Mouse (Mus musculus) C2C12 (cell line): ENCODE data around the gene Srrt. TPM values are rescaled to one million over a fixed set of nuclear protein-coding genes. Genes with fewer than 3 reads are reported as not detected.

Source experiments
- H3K27me3 ChIP-seq: one replicate; pipeline ENCODE4 v1.6.1; 2011; ENCODE audit not compliant: control insufficient read depth, insufficient read depth, insufficient read length
- H3K36me3 ChIP-seq: one replicate; pipeline ENCODE4 v1.6.1; 2011; ENCODE audit not compliant: control insufficient read depth, insufficient read depth
- H3K4me3 ChIP-seq: one replicate; pipeline ENCODE4 v1.5.1; 2011; ENCODE audit warnings: mild to moderate bottlenecking, control low read depth; ENCODE audit not compliant: poor library complexity, insufficient read depth, severe bottlenecking
- H3K79me2 ChIP-seq: one replicate; pipeline ENCODE4 v1.6.1; 2011; ENCODE audit not compliant: control insufficient read depth, insufficient read depth
- H3K79me3 ChIP-seq: one replicate; pipeline ENCODE4 v1.6.1; 2011; ENCODE audit warnings: low read depth, control low read depth
- H3ac ChIP-seq: one replicate; pipeline ENCODE3; 2011; ENCODE audit warnings: low read depth; ENCODE audit not compliant: control insufficient read depth, insufficient read length
- CEBPB ChIP-seq: IDR thresholded peaks from one replicate; pipeline ENCODE4 v1.6.1; 2011; ENCODE audit warnings: low read depth, mild to moderate bottlenecking, control low read depth, moderate library complexity
- CTCF ChIP-seq: IDR thresholded peaks from one replicate; pipeline ENCODE4 v1.5.1; 2011; ENCODE audit not compliant: control insufficient read depth, insufficient read depth, insufficient read length
- FOSL1 ChIP-seq: IDR thresholded peaks from one replicate; pipeline ENCODE4 v1.8.0; 2011; ENCODE audit warnings: mild to moderate bottlenecking, low read length; ENCODE audit not compliant: poor library complexity, insufficient read depth, severe bottlenecking
- MAX ChIP-seq: IDR thresholded peaks from one replicate; pipeline ENCODE4 v1.6.1; 2011; ENCODE audit warnings: mild to moderate bottlenecking, control low read depth
- MYOD1 ChIP-seq: IDR thresholded peaks from one replicate; pipeline ENCODE4 v1.6.1; 2011; ENCODE audit warnings: low read depth; ENCODE audit not compliant: control insufficient read depth, insufficient read length
- MYOG ChIP-seq: IDR thresholded peaks from one replicate; pipeline ENCODE4 v1.6.1; 2011; ENCODE audit not compliant: control insufficient read depth, insufficient read length; ENCODE audit errors: extremely low read depth
- USF1 ChIP-seq: IDR thresholded peaks from one replicate; pipeline ENCODE4 v1.6.1; 2011; ENCODE audit warnings: low read depth, mild to moderate bottlenecking, control low read depth, moderate library complexity
- polyA plus RNA-seq: library from polyadenylated mRNA; unstranded; fragments of >200 nt; fragmentation: generic; extraction: Trizol; gene quantifications from one replicate; pipeline ENCODE4 v1.2.1, GENCODE M21; 2012; ENCODE audit warnings: missing spikeins

Srrt gene
- polyA plus RNA-seq, 1 experiment, result 130 TPM

GRCm38 (mm10) chr5:137350205-137351057 lies 43.0 kb upstream of the Srrt start:
- peaks cover 47% of the 10 kb centered on the region for H3K79me2 ChIP-seq
- no peaks in the 10 kb centered on the region for H3K27me3 ChIP-seq
- peak overlapping the region; percentile 83 for H3ac ChIP-seq
- H3K79me3 ChIP-seq, result peaks cover 21% of the 10 kb centered on the region
- TF ChIP-seq MYOG (no peak), USF1 (no peak), MAX (no peak), MYOD1 (no peak), CEBPB (no peak), FOSL1 (no peak), CTCF (no peak)
- peaks cover 10% of the 10 kb centered on the region for H3K36me3 ChIP-seq
- peak overlapping the region; percentile 72 for H3K4me3 ChIP-seq

GRCm38 (mm10) chr5:137349384-137350204 lies 42.1 kb upstream of the Srrt start, which contains the start of gene Ephb4:
Gene Ephb4 (plus strand): TSS chr5:137350109.
- Histone ChIP-seq H3K36me3 (peaks cover 2% of the 10 kb centered on the region), H3ac (peak within 1 kb of the TSS; percentile 83), H3K27me3 (no peaks in the 10 kb centered on the region), H3K4me3 (peak within 1 kb of the TSS; percentile 72), H3K79me3 (peaks cover 21% of the 10 kb centered on the region), H3K79me2 (peaks cover 45% of the 10 kb centered on the region)
- TF ChIP-seq CEBPB (no peak), MAX (no peak)

DNA sequence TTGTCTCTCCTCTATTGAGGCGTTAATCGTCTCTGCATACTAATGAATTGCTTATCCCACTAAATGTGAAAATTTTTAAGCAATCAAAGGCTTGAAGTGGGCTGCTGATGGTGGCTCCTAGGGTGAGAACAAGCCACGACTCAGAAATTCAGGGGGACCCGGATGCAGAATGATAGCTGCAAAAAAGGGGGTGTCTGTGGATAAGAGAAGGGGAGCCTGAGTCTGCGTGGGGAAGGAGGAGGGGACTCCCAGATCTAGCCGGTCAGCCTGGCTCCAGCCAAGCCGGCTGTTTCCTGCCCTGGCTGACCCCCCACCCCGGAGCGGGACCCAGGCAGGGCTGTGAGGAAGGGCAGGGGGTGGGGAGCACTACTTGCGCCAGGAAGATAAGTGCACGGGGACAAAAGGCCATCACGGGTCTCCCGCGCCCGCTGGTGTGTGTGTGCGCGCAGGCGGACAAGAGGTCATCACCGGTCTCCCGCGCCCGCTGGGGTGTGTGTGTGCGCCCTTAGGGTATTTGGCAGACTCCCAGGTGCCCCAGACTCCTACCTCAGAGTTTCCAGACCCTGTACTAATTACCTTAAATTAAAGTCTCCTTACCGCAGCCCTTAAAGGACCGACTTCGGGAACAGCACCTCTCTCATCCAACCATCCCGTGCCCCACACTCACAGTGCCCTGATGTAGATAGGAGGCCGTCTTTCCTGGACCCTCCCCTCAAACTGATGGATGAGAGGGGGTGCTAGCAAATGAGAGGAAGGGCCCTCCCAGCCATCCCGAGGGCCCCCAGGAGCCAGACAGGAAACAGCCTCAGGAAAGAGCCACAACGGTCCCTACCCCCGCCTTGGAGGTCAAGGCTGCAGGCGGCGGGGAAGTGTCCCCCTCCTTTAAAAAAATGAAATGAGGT lies 41.3 kb upstream of the Srrt start:
- no peak overlapping the region for H3ac ChIP-seq
- TF ChIP-seq USF1, result no peak
- no peak for TF ChIP-seq MYOD1
- no peak for TF ChIP-seq CEBPB
- TF ChIP-seq MYOG, result no peak
- TF ChIP-seq FOSL1, result no peak
- TF ChIP-seq MAX, result no peak
- TF ChIP-seq CTCF, result no peak
- H3K4me3 ChIP-seq, result peak overlapping the region; percentile 6
- peaks cover 36% of the 10 kb centered on the region for H3K79me2 ChIP-seq
- H3K27me3 ChIP-seq, result no peaks in the 10 kb centered on the region
- no peaks in the 10 kb centered on the region for H3K36me3 ChIP-seq
- H3K79me3 ChIP-seq, result peaks cover 19% of the 10 kb centered on the region

DNA sequence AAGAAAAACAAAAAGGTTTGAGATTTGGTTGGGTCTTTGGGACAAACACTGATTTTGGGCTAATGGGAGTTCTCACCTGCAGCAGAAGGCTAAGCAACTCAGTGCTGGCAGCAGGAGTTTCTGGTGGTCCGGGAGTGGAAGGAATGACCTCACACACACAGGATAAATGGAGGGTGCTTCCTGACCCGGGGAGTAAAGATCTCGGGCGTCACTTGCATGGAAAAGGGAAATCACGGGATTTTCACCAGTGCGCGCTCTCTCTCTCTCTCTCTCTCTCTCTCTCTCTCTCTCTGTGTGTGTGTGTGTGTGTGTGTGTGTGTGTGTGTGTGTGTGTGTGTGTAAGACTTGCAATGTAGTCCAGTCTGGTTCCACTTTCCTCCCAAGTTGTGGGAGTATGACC lies 40.4 kb upstream of the Srrt start:
- no peak for TF ChIP-seq MYOD1
- no peak for TF ChIP-seq CTCF
- TF ChIP-seq USF1, result no peak
- TF ChIP-seq MYOG, result no peak
- TF ChIP-seq CEBPB, result no peak
- TF ChIP-seq FOSL1, result no peak
- no peak for TF ChIP-seq MAX
- no peaks in the 10 kb centered on the region for H3K36me3 ChIP-seq
- H3K27me3 ChIP-seq, result no peaks in the 10 kb centered on the region
- no peak overlapping the region for H3K4me3 ChIP-seq
- H3ac ChIP-seq, result no peak overlapping the region
- H3K79me2 ChIP-seq, result peaks cover 27% of the 10 kb centered on the region
- peaks cover 15% of the 10 kb centered on the region for H3K79me3 ChIP-seq

DNA sequence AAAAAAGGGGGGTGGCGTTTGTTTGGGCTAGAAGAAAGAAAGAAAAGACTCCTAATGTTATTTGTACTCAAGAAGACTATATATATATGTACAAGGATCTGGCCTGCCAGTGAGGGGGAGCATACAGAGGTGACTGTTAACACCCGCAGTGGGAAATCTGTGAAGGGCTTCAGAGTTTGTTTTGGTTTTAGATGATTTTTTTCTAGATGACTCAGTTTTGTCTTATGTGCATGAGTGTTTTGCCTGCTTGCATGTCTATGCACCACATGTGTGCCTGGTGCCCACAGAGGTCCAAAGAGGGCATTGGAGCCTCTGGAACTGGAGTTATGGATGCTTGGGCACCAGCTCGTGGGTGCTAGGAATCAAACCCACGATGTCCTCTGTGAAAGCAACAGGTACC lies 39.5 kb upstream of the Srrt start:
- Histone ChIP-seq H3K27me3 (no peaks in the 10 kb centered on the region), H3K36me3 (no peaks in the 10 kb centered on the region), H3K79me2 (peaks cover 18% of the 10 kb centered on the region), H3K4me3 (no peak overlapping the region), H3K79me3 (peaks cover 10% of the 10 kb centered on the region), H3ac (no peak overlapping the region)
- TF ChIP-seq MYOG (no peak), MYOD1 (no peak), MAX (no peak), CEBPB (no peak), CTCF (no peak), FOSL1 (no peak)
